Mouse (Mus musculus): ENCODE results near the gene Kcnip1. TPM values are rescaled to one million over a fixed set of nuclear protein-coding genes. Genes with fewer than 3 reads are reported as not detected.

Gene Kcnip1
- polyA plus RNA-seq, 1 experiment: 4.4 TPM

GRCm38 (mm10) chr11:33827829-33828206, 165.1 kb downstream of the Kcnip1 start:
- DNase-seq (ENCODE audit: low read depth): no peak

- DNase-seq (ENCODE audit: low read depth): no peak
Observed at GRCm38 (mm10) chr11:33827085-33827828, 165.7 kb downstream of the Kcnip1 start.

GRCm38 (mm10) chr11:33824739-33825138, 168.2 kb downstream of the Kcnip1 start:
- DNase-seq (ENCODE audit: low read depth): no peak

GRCm38 (mm10) chr11:33821331-33821730, 171.6 kb downstream of the Kcnip1 start:
- DNase-seq (ENCODE audit: low read depth): no peak

GRCm38 (mm10) chr11:33820876-33821275, 172.1 kb downstream of the Kcnip1 start:
- no peak for DNase-seq (ENCODE audit: low read depth)

GRCm38 (mm10) chr11:33818861-33819503, 174.0 kb downstream of the Kcnip1 start:
- DNase-seq (ENCODE audit: low read depth): no peak

GRCm38 (mm10) chr11:33816020-33816419, 176.9 kb downstream of the Kcnip1 start:
- no peak for DNase-seq (ENCODE audit: low read depth)

- no peak for DNase-seq (ENCODE audit: low read depth)
Observed at GRCm38 (mm10) chr11:33810105-33810504, 182.8 kb downstream of the Kcnip1 start.

- no peak for DNase-seq (ENCODE audit: low read depth)
Observed at GRCm38 (mm10) chr11:33803093-33803492, 189.9 kb downstream of the Kcnip1 start.

- DNase-seq (ENCODE audit: low read depth): no peak
Observed at GRCm38 (mm10) chr11:33800436-33801088, 192.4 kb downstream of the Kcnip1 start.

- DNase-seq (ENCODE audit: low read depth): no peak
Observed at GRCm38 (mm10) chr11:33799933-33800332, 193.0 kb downstream of the Kcnip1 start.

GRCm38 (mm10) chr11:33798094-33798648, 194.8 kb downstream of the Kcnip1 start:
- DNase-seq (ENCODE audit: low read depth): no peak

GRCm38 (mm10) chr11:33787362-33787761, 205.6 kb downstream of the Kcnip1 start:
- DNase-seq (ENCODE audit: low read depth): no peak

- no peak for DNase-seq (ENCODE audit: low read depth)
Observed at GRCm38 (mm10) chr11:33786572-33786971, 206.4 kb downstream of the Kcnip1 start.

- no peak for DNase-seq (ENCODE audit: low read depth)
Observed at GRCm38 (mm10) chr11:33781561-33781971, 211.4 kb downstream of the Kcnip1 start.

- DNase-seq (ENCODE audit: low read depth): no peak
Observed at GRCm38 (mm10) chr11:33780263-33780662, 212.7 kb downstream of the Kcnip1 start.

GRCm38 (mm10) chr11:33772615-33773141, 220.3 kb downstream of the Kcnip1 start:
- DNase-seq (ENCODE audit: low read depth): no peak

- DNase-seq (ENCODE audit: low read depth): no peak
Observed at GRCm38 (mm10) chr11:33772043-33772442, 220.9 kb downstream of the Kcnip1 start.

- no peak for DNase-seq (ENCODE audit: low read depth)
Observed at GRCm38 (mm10) chr11:33766976-33767938, 225.7 kb downstream of the Kcnip1 start.

- DNase-seq (ENCODE audit: low read depth): no peak
Observed at GRCm38 (mm10) chr11:33761201-33761755, 231.7 kb downstream of the Kcnip1 start.

GRCm38 (mm10) chr11:33756624-33757023, 236.3 kb downstream of the Kcnip1 start:
- no peak for DNase-seq (ENCODE audit: low read depth)

Measured in gonadal fat pad, adult 2 months (tissue).